Mouse (Mus musculus) right cerebral cortex, postnatal 4 days (tissue): Measurements from ENCODE around the gene Ube2j1.
"Not testable (repeated sequence)": the region's sequence is repeated elsewhere in the genome, so short reads cannot be mapped to it uniquely, and the experiment has no call there.

ENCODE experiments used
- DNase-seq: peaks from one replicate; pipeline ENCODE4 v3.0.0-alpha.2; 2022

Ube2j1 gene

DNA sequence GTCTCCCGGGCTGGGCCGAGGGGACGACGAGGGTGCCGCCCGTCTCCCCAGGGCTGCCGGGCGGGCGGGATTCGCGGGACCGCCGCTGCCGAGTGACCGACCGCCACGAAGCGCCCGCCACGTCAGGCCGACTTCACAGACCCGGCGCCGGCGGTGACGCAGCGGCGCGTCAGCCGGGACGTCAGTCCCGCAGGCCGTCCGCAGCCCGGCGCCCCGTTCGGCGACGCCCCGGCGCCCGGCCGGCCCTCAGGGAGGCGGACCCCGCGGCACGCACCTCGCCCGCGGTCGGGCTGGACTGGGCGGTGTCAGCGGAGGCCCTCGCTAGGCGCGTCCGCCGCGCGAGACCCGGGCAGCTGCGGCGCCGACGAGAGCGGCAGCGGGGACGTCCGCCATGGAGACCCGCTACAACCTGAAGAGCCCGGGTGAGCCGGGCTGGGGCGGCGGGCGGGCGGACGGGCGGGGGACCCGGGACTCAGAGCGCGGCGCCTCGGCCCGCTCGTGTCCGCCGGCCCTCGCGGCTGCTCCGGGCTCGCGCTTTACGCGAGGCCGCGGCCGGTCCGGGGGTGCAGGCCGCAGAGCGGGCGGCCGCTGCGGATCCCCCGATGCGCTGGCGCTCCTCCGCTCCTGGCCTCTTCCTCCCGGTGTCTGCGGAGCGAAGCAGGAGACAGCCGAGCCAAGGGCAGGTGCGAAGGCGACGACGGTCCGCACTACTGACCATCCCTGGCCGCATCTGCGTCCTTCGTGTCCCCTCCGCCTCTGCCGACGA, at the start of gene Ube2j1:
TSS of gene Ube2j1 (plus strand) at position 222 of the 766 bp plus-strand sequence.
- DNase-seq = peak; percentile 82

DNA sequence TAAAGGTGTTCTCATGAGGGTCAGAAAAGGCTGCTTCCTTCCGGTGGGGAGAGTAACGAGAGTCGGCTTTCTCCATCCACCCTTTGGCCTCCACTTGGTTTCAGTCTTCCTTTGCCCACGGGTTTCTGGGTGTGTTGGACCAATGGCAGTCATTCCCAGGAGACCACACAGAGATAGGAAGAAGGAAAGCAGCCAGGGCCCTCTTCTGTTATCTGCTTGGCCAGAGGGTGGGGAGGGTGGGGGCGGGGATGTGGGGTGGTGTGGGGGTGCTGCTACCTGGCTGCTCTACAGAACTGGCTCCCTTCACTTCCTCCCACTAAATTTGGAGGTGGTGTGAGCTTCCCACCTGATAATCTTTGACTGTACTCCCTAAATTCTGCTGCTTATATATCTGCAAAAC, 49.6 kb upstream of the Ube2j1 start:
- DNase-seq = no peak

DNA sequence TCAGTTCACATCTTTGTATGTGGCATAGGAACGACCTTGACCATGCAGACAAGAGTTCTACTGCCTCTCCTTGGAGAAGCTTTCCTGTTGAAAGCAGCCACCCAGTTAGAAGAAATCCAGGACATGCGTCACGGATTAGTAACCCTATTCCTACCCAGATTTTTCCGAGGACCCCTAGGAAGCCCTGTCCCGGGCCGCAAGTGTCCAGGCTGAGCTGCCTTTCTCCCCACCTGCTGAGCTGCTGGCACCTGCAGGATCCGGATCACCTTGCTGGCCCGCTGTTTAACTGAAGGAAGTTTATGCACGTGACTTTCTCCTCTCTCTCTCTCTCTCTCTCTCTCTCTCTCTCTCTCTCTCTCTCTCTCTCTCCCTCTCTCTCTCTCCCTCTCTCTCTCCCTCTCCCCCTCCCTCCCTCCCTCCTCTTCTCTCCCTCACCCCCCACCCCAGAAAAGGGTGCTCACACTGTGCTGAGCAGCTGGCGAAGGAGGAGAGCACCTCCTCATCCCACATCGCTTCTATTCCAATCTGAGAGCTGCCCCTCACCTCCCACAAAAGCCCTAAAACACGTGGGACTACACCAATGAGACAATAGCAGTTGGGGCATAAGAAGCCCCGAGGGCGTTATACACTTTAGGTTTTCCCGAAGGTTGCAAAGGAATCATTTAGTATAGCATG, 49.0 kb upstream of the Ube2j1 start:
- peak; percentile 7 for DNase-seq

DNA sequence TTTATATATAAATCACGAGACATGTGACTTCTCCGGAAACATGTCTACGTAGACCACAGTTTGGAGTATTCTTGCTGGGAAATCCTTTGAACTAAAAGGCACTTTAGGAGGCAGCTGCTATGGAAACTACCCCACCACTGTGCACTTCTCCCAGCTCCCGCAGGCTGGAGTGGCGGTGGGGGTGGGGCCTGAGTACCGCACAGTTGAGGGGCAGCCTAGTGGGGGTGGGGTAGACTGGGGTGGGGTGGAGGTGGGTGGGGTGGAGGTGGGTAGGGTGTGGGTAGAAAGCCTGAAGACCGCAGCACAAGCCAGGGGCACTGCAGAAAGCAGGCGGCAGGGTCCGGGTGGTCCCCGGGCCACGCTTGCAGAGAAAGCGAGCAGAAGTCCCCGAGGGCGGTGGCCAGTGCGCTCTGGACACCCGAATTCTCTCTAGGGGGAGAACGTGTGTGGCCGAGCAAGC, 48.5 kb upstream of the Ube2j1 start, which contains the start of gene Rragd:
TSS of gene Rragd (plus strand) at position 322 of the 460 bp plus-strand sequence.
- peak; percentile 60 for DNase-seq

DNA sequence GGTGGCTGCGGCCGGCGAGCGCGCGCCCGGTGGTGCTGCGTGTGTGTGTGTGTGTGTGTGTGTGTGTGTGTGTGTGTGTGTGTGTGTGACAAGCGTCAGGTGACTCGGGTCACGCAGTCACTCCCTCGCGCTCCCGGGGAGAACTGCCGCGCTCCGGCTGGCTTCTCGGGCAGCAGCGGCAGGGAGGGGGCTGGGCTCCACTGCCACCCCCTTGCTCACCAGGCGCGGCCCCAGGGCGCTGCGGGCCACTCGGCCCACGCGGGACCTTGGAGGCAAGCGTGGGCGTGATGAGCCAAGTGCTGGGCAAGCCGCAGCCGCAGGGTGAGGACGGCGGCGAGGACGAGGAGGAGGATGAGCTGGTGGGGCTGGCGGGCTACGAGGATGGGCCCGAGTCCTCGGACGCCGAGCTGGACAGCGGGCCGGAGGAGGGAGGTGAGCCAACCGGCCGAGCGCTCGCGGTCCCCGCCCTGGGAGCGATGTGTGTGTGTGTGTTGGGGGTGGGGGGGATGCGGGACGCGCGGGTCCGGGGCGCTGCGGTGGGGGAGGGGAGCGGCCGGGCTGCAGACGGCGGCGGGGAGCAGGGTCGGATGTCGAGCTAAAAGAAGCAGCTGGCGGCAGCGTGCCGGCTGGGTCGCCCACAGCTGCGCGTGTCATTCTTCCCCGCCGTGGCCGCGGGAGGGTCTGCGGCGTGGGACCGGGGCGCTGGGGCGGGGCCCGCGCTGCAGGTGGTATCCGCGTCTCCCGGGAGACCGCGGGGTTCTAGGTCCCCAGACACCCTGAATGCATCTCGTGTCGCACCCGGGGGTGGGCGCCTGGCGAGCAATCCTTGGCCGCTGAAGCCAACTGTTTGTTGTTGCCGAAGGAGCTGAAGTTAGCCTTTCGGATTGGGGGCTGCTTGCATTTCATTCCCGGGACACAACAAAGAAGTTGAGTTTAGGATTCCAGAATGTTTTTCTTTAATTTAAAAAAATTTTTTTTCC, 47.8 kb upstream of the Ube2j1 start:
- DNase-seq = peak; percentile 65

DNA sequence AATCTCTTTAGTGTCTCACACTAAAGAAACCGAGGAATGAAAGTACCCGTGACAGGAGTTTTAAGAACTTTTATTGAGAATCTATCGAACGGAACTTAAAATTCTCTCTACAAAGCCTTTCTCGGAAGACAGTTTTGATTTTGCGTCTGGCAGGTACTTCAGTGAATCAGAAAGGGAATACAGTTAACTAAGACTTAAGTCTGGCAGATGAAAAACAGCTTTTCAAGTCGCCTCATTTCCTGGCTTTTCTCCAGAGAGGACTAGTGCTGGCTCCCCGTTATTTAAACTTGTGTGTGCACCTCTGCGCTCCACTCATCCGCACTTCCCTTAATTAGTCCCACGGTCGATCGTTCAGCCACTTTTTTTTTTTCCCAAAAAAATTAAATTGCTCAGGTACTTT, 47.0 kb upstream of the Ube2j1 start:
- DNase-seq = no peak

DNA sequence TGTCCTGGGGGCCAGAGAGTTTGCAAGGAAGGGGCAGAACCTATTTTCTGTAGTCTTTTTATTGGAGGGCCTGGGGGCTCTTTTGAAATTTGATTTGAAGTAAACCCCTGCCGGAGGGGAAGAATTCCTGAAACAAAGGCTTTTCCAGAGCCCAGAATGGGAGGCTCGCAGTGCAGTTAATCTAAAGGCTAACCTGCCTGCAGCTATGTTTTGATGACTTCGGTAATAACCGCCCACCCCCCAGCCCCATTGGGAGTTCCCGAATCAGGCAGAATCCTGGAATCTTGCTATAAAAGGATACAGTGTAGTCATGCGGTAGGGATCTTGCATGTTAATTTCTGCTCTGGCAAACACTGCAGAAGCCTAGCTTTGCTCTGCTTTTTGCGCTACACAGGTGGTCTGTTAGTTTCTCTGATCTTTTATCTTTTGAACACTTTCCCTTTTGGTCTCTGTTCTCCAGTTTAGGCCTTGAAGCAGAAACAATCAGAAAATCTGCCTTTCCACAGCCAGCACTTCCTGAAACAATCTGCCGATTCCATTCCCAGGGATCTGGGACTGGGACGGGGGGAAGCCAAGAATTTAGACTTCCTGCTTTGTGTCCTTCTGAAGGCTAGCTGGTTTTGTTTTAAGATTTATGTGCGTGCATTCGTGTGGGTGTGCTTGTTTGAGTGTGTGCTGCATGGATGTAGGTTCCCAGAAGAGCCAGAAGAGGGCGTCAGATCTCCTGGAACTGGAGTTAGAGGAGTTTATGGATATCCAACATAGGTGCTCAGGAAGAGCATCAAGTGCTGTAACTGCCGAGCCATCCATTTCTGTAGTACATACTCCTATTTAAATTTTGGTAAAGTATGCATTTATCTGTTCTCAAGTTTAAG, 46.2 kb upstream of the Ube2j1 start:
- peak; percentile 5 for DNase-seq

DNA sequence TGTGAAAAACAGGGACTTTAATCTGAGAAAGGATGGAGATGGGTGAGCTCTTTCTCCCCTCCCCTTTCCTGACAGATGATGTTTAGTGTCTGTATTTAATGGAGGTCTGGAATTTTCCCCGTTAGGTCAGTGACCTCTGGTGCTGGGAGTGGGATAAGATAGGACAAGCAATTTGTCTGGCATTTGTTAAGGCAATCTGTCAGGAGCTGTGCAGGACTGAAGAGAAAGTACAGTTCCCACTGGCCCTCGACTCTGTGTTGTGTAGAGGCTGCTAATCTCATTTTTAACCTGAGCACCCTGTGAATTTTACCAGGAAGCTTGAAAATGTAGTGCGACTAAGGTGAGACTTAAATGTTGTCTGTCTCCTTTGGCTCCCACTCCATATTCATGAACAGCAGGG, 45.5 kb upstream of the Ube2j1 start:
- DNase-seq = no peak

DNA sequence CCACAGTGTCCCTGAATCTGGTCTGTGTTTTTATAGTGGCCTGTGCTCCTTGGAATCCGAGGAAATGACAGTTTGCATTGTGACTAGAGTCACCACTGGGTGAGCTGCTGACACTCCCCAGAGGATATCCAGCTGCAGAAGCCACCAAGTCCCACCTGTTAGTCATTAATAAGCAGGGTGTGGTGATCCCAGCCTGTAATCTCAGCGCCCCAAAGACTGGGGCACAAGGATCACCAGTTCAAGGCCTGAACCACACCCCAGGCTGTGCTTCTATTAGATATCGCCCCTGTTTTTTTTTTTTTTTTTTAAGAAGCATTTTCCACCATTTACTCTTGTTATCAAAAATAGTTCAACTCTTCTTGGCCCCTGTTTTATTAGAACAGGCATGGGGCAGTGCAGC, 44.2 kb upstream of the Ube2j1 start:
- DNase-seq = no peak

DNA sequence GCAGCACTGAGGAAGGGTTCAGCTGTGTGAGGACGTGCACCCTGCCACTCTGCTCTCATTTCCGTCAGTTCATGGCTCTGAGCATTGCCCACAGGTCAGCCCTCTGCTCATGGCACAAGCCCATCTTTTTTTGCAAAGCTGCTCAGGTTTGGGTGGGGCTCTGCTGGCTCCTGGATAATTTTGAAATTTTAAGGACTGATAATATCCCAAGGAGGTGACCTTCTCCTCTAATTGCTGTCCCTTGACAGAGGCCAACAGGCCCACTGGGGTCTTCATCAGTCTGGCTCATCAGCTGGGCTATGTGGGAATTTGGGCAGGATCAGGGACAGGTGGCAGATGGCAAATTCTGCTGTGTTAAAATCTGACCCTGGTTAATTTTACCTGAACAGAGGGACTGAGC, 41.9 kb upstream of the Ube2j1 start:
- no peak for DNase-seq

DNA sequence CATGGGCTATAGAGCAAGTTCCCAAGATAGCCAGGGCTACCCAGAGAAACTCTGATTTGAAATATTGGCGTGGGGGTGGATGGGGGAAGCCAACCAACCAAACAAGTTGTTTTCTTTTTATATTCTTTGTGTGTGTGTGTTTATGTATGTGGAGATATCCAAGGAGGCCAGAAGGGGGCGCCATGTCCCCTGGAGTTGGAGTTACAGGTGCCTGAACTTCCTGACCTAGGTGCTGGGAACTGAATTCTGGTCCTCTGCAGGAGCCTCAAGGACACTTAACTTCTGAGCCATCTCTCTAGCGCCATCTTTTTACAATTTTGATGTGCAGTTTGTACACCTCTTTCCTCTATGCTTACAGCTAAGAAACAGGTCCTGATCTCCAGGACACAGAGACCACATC, 37.0 kb upstream of the Ube2j1 start:
- no peak for DNase-seq

DNA sequence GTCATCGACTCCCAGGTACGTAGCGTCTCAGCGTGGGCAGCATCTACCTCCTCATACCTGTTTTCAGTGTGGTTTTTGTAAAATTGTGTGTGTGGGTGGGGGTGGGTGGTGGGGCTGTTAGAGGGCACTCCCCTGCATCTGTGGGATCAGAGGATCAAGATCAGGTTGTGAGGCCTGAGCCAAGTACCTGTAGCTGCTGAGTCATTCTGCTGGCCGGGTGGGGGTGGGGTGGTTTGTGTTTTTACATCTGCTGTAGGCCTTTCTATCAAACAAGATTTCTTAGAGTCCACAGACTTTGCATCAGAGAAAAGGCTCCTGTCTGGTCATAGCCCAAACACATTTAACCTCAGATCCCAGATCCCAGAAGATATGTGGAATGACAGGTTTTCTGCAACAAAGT, 35.1 kb upstream of the Ube2j1 start:
- no peak for DNase-seq

DNA sequence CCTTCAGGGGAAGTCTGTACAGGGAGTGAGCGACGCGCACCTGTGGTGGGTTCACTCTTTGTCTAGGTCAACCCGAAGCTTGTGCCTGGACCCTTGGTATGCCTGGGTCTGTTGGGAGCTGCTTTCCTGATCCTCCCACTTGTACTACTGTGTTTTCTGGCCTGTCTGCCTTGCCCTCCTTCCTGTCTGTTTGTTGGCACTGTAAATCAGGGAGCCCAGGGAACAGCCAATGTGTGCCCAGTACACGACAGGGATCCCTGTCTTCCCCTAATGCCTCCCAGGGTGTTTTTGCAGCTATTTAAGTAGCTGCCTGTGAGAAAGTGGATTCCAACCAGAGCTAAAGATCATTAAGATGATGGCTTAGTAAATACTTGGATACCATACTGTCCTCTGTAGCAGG, 33.6 kb upstream of the Ube2j1 start:
- DNase-seq = no peak

DNA sequence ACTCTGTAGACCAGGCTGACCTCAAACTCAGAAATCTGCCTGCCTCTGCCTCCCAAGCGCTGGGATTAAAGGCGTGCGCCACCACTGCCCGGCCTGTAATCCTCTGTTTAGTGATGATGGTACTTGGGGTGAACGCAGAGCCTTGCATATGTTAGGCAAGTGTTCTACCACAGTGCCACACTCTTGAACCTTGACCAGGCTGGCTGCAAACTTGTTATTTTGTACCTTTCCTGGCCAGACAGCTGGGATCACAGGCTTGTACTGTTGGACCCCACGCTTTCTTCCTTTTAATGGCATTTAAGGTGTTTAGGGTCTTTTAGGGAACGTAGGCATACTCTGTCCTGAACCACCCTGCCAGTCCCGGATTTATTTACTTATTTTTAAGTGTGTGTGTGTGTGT, 32.2 kb upstream of the Ube2j1 start:
- DNase-seq = no peak

DNA sequence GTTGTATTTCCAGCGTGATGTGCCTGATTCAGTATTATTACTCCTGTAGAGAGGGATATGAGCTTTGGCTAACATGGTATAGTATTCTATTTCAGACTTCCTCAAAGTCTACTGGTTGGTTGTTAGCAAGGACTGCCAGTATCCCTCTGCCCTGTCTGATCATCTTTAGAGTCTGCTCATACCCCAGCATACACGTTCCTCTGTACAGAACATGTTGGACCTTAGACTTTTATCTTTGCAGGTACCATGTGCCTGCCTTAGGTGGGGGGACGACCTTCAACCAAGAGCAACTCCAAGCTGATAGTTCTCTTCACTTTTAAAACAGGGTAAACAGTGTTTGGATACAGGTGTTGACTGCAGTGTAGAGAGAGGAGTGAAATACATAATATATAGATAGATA, 29.1 kb upstream of the Ube2j1 start:
- DNase-seq = no peak

DNA sequence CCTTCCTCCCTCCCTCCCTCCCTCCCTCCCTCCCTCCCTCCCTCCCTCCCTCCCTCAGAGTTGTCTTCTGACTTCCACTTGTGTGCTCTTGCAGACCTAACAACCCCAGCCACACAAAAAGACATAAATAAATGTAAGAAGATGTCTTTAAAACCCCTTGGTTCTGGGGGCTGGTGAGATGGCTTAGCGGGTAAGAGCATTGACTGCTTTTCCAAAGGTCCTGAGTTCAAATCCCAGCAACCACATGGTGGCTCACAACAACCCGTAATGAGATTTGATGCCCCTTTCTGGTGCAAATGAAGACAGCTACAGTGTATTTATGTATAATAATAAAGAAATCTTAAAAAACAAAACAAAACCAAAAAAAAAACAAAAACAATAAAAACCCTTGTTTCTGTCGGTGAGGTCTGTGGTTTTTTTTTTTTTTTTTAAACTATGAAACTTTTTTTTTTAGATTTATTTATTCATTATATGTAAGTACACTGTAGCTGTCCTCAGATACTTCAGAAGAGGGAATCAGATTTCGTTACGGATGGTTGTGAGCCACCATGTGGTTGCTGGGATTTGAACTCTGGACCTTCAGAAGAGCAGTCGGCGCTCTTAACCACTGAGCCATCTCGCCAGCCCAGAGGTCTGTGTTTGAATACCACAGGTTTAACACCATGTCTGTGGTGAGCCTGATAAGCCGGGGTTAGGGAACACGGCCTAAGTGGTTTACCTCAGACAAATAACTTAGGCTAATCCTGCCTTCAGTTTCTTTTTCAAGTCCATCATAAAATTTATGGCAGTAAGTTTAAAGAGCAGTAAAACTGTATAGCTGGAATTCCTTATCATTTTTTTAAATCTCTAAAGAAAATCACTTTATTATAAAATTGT, 25.4 kb upstream of the Ube2j1 start:
- not testable (repeated sequence) for DNase-seq

DNA sequence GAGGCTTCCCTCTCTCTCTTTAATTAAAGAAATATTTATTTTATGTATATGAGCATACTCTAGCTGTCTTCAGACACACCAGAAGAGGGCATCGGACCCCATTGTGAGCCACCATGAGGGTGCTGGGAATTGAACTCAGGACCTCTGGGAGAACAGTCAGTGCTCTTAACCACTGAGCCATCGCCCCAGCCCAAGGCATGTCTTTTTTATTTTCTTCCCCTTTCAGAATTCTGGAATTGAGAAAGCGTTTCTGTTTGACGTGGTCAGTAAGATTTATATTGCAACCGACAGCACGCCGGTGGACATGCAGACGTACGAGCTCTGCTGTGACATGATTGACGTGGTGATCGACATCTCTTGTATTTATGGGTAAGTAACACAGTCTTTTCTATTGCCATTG, 24.4 kb upstream of the Ube2j1 start:
- no peak for DNase-seq

DNA sequence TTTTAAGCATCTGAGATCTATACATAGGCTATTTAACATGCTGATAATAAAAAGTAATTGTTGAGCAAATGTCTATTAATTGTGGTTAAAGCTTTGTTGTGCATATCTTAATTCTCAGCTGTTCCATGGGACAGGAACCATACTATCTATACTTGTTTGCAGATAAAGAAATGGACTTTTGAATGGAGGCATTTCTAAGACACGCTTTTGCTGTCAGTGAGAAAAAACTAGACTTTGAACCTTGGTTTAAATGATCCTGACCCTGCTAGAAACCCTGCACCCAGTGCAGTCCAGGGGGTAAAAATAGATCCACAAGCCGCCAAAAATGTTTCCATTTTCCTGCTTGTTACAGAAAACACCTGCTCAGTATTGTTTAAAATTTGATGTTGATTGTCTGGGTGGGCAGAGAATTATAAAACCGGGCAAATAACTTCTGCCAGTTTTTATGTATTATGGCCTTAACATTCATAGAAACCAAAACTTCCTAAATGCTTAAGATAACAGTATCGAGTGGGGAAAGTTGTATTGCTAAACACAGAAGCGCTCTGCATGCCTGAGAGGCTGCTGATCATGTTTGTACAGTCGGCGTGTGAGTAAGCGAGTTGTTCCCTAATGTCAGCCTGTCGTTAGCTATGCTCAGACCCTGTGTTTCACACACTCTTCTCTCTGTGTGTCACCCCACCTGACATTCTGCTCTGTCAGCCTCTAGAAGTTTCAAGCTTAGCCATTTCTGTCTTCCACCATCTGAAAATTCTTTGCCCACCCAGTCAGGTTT, 23.6 kb upstream of the Ube2j1 start:
- no peak for DNase-seq

DNA sequence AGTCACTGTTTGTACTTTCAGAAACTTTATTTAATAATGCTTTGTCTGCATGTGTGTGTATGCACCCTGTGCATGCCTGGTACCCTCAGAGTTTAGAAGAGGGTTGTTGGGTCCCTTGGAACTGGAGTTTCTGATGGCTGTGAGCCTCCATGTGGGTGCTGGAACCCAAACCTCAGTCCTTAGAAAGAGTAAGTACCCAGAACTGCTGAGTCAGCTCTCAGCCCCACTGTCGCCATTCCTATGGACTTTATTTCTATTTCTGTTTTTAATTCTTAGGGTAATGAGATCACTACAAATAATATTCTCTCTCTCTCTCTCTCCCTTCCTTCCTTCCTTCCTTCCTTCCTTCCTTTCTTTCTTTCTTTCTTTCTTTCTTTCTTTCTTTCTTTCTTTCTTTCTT, 21.1 kb upstream of the Ube2j1 start:
- DNase-seq = no peak

DNA sequence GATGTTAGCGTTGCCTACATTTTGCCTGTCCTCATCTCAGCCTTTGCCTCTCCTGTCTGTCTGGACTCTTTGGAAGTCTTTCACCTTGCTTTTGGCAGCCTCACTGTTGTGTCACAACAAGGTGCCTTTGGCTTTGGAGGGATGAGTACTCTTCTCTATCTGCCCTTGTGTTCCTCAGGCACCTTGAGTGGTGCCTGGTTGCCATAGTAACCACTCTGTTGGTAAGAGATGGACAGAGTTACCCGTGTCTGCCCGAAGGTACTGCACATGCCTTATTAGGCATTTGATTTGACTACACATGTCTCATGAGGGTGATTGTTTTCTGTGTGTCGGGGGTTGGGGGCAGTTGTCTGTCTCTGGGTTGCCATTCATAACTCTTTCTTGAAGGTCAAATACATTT, 18.7 kb upstream of the Ube2j1 start:
- no peak for DNase-seq
